Mouse (Mus musculus) CH12.LX (cell line): ENCODE results near the gene Jagn1. TPM values are rescaled to one million over a fixed set of nuclear protein-coding genes. Genes with fewer than 3 reads are reported as not detected.

Experiments used
- DNase-seq: peaks from one replicate; pipeline ENCODE4 v3.0.0-alpha.2; 2013; ENCODE audit errors: extremely low read depth
- H3K27ac ChIP-seq: 2 replicates; pipeline ENCODE4 v1.5.1; 2012; ENCODE audit warnings: low read depth, mild to moderate bottlenecking, control low read depth, moderate library complexity; ENCODE audit not compliant: insufficient read depth
- H3K27me3 ChIP-seq: replicated peaks from 2 replicates; pipeline ENCODE3; 2012; ENCODE audit warnings: inconsistent platforms
- H3K36me3 ChIP-seq, 2 experiments: replicated peaks in 1 of 2; 2 replicates each; pipeline versions ENCODE3 to v1.6.1; 2012; ENCODE audit warnings: inconsistent platforms in 1 of 2, low read length in 1 of 2, mild to moderate bottlenecking in 1 of 2, mixed read lengths in 1 of 2, moderate library complexity in 1 of 2; ENCODE audit not compliant: control insufficient read depth in 1 of 2, insufficient read depth in 1 of 2
- H3K4me1 ChIP-seq, 2 experiments: 2 replicates each; pipeline ENCODE4 v1.6.1; 2012; ENCODE audit warnings: inconsistent platforms in 1 of 2, moderate library complexity in 1 of 2; ENCODE audit not compliant: insufficient read depth in 2 of 2, control insufficient read depth in 1 of 2
- H3K4me2 ChIP-seq: 2 replicates; pipeline ENCODE4 v1.6.1; 2012; ENCODE audit warnings: low read depth, mild to moderate bottlenecking, control low read depth; ENCODE audit not compliant: poor library complexity, insufficient read depth, severe bottlenecking
- H3K4me3 ChIP-seq, 3 experiments: fragments of 150-350 bp in 1 of 3; sonication (generic) in 1 of 3; replicated peaks in 1 of 3; 2 replicates each; pipeline versions ENCODE3 to v1.5.1; 2011 to 2012; ENCODE audit warnings: low read depth in 2 of 3, low read length in 2 of 3, mild to moderate bottlenecking in 2 of 3, moderate library complexity in 2 of 3, control low read depth in 1 of 3, improper control_type of control experiment in 1 of 3, inconsistent platforms in 1 of 3, mixed read lengths in 1 of 3; ENCODE audit not compliant: poor library complexity in 1 of 3
- H3K79me2 ChIP-seq: replicated peaks from 2 replicates; pipeline ENCODE4 v1.6.1; 2012; ENCODE audit warnings: mild to moderate bottlenecking, moderate library complexity; ENCODE audit not compliant: control insufficient read depth, poor library complexity, insufficient read depth, severe bottlenecking; ENCODE audit errors: extremely low read depth
- H3K9ac ChIP-seq: 2 replicates; pipeline ENCODE4 v1.6.1; 2012; ENCODE audit warnings: low read depth, mild to moderate bottlenecking, control low read depth, moderate library complexity; ENCODE audit not compliant: insufficient read depth
- H3K9me3 ChIP-seq: replicated peaks from 2 replicates; pipeline ENCODE3; 2012; ENCODE audit warnings: low read length, inconsistent platforms, mixed read lengths
- BHLHE40 ChIP-seq: IDR thresholded peaks from 2 replicates; pipeline ENCODE4 v1.6.1; 2011; ENCODE audit warnings: mild to moderate bottlenecking, low read depth, low read length, improper control_type of control experiment
- CHD1 ChIP-seq: IDR thresholded peaks from 2 replicates; pipeline ENCODE4 v1.6.1; 2012; ENCODE audit warnings: low read depth, low read length, improper control_type of control experiment, inconsistent platforms
- CHD2 ChIP-seq: IDR thresholded peaks from 2 replicates; pipeline ENCODE4 v1.6.1; 2011; ENCODE audit warnings: low read length, improper control_type of control experiment
- E2F4 ChIP-seq: IDR thresholded peaks from 2 replicates; pipeline ENCODE4 v1.6.1; 2011; ENCODE audit warnings: low read depth, low read length, improper control_type of control experiment; ENCODE audit not compliant: insufficient replicate concordance
- EP300 ChIP-seq: IDR thresholded peaks from 2 replicates; pipeline ENCODE4 v1.6.1; 2011; ENCODE audit warnings: low read length, improper control_type of control experiment
- GABPA ChIP-seq: IDR thresholded peaks from 2 replicates; pipeline ENCODE4 v1.6.1; 2012; ENCODE audit warnings: low read depth, low read length, improper control_type of control experiment, inconsistent platforms; ENCODE audit not compliant: insufficient replicate concordance
- HCFC1 ChIP-seq: IDR thresholded peaks from 2 replicates; pipeline ENCODE4 v1.6.1; 2012; ENCODE audit warnings: low read depth, mild to moderate bottlenecking, inconsistent platforms, low read length, improper control_type of control experiment
- JUN ChIP-seq: IDR thresholded peaks from 2 replicates; pipeline ENCODE4 v1.6.1; 2011; ENCODE audit warnings: low read depth, mild to moderate bottlenecking, low read length, improper control_type of control experiment, moderate library complexity; ENCODE audit not compliant: insufficient read depth
- JUND ChIP-seq: conservative IDR thresholded peaks from 2 replicates; pipeline ENCODE4 v1.6.1; 2011; ENCODE audit warnings: low read depth, low read length, improper control_type of control experiment
- KAT2A ChIP-seq: IDR thresholded peaks from 2 replicates; pipeline ENCODE4 v1.6.1; 2012; ENCODE audit warnings: low read length, improper control_type of control experiment, inconsistent platforms; ENCODE audit not compliant: insufficient replicate concordance
- MAFK ChIP-seq: IDR thresholded peaks from 2 replicates; pipeline ENCODE4 v1.6.1; 2011; ENCODE audit warnings: low read length, improper control_type of control experiment; ENCODE audit not compliant: insufficient replicate concordance
- MAZ ChIP-seq: IDR thresholded peaks from 2 replicates; pipeline ENCODE4 v1.6.1; 2012; ENCODE audit warnings: low read depth, mild to moderate bottlenecking, inconsistent platforms, low read length, improper control_type of control experiment, moderate library complexity
- MXI1 ChIP-seq: IDR thresholded peaks from 2 replicates; pipeline ENCODE4 v1.6.1; 2011; ENCODE audit warnings: mild to moderate bottlenecking, low read depth, low read length, improper control_type of control experiment
- MYC ChIP-seq: IDR thresholded peaks from 2 replicates; pipeline ENCODE4 v1.6.1; 2011; ENCODE audit warnings: low read depth, mild to moderate bottlenecking, improper control_type of control experiment, low read length
- NELFE ChIP-seq: IDR thresholded peaks from 2 replicates; pipeline ENCODE4 v1.6.1; 2011; ENCODE audit warnings: low read depth, low read length, improper control_type of control experiment
- PAX5 ChIP-seq: IDR thresholded peaks from 2 replicates; pipeline ENCODE4 v1.6.1; 2012; ENCODE audit warnings: low read length, inconsistent platforms, mixed read lengths
- POLR2A ChIP-seq: IDR thresholded peaks from 2 replicates; pipeline ENCODE4 v1.6.1; 2011; ENCODE audit warnings: low read depth, mild to moderate bottlenecking, improper control_type of control experiment, low read length
- POLR2AphosphoS2 ChIP-seq: IDR thresholded peaks from 2 replicates; pipeline ENCODE4 v1.6.1; 2011; ENCODE audit warnings: low read depth, low read length, improper control_type of control experiment
- SMC3 ChIP-seq: IDR thresholded peaks from 2 replicates; pipeline ENCODE4 v1.6.1; 2011; ENCODE audit warnings: low read depth, low read length, improper control_type of control experiment
- UBTF ChIP-seq: IDR thresholded peaks from 2 replicates; pipeline ENCODE4 v1.6.1; 2012; ENCODE audit warnings: low read depth, mild to moderate bottlenecking, inconsistent platforms, low read length, improper control_type of control experiment, moderate library complexity
- USF2 ChIP-seq: conservative IDR thresholded peaks from 2 replicates; pipeline ENCODE4 v1.6.1; 2011; ENCODE audit warnings: low read depth, low read length, improper control_type of control experiment
- ZC3H11A ChIP-seq: IDR thresholded peaks from 2 replicates; pipeline ENCODE4 v1.6.1; 2012; ENCODE audit warnings: low read depth, mild to moderate bottlenecking, inconsistent platforms, low read length, improper control_type of control experiment
- ZKSCAN1 ChIP-seq: IDR thresholded peaks from 2 replicates; pipeline ENCODE4 v1.6.1; 2012; ENCODE audit warnings: low read depth, inconsistent platforms, low read length, improper control_type of control experiment, borderline replicate concordance
- ZNF384 ChIP-seq: IDR thresholded peaks from 2 replicates; pipeline ENCODE4 v1.6.1; 2012; ENCODE audit warnings: low read depth, low read length, improper control_type of control experiment, inconsistent platforms
- dilution Hi-C: fragments of 300-500 bp; cut with MboI; formaldehyde crosslinking; loops from 2 replicates; pipeline ENCODE4 v1.14.3; 2020; ENCODE audit warnings: low sequenced_read_pairs; ENCODE audit not compliant: extremely low pct_unique_long_range_greater_than_20kb, extremely low pct_ligation_motif_present
- in situ Hi-C: fragments of 300-500 bp; cut with MboI; formaldehyde crosslinking; loops from 3 replicates; pipeline ENCODE4 v1.14.3; 2019; ENCODE audit warnings: low sequenced_read_pairs, low pct_ligation_motif_present, low pct_unique_long_range_greater_than_20kb, mixed read lengths
- polyA plus RNA-seq: library from polyadenylated mRNA; unstranded; fragments of >175 nt; gene quantifications from 2 replicates; pipeline ENCODE4 v1.2.1, GENCODE M21; 2012; ENCODE audit warnings: low read depth; ENCODE audit not compliant: insufficient read length
- total RNA-seq, 2 experiments: library from RNA; depleted of rRNA; stranded (reverse); fragments of 300-350 nt in 1 of 2; fragments of >200 nt in 1 of 2; gene quantifications; 2 replicates each; pipeline ENCODE4 v1.2.3; 2012 to 2014

Jagn1 gene
- total and polyA plus RNA-seq, 3 experiments, result 69.2 to 106 (median 88.3) TPM

GRCm38 (mm10) chr6:113431801-113432200 lies 10.6 kb upstream of the Jagn1 start (continued):
- TF ChIP-seq MAZ, result no peak
- TF ChIP-seq JUN, result no peak
- TF ChIP-seq NELFE, result no peak
- TF ChIP-seq PAX5, result no peak
- no peak for TF ChIP-seq USF2
- TF ChIP-seq MYC, result no peak
- TF ChIP-seq EP300, result peak; percentile 47; the same call in 1 of the 2 replicates
- no peak for TF ChIP-seq KAT2A
- TF ChIP-seq ZKSCAN1, result no peak
- TF ChIP-seq CHD1, result no peak

DNA sequence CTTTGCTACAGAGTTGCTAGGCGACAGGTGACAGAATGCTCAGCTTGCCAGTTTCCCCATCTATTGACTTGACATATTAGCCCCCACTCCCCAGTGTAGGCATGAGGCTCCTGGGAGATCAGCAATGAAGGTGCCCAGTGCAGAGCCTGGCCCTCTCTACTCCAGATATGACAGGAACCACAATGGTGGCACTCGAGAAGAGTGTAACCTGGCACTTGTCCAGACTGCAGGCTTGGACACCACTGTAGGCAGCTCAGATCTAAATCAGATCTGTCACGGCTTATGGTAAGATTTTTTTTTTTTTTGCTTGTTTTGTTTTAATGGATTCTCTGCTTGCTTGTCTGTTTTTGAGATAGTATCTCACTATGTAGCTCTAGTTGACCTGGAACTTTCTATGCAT lies 8.7 kb upstream of the Jagn1 start:
- no peak overlapping the region for H3K9ac ChIP-seq
- in situ Hi-C loops, result no loop called here
- no peak for DNase-seq
- H3K4me1 ChIP-seq, result peaks cover 23 to 48% of the 10 kb centered on the region in 2 experiments
- dilution Hi-C loops, result no loop called here
- no peaks in the 10 kb centered on the region for H3K9me3 ChIP-seq
- no peaks in the 10 kb centered on the region for H3K79me2 ChIP-seq
- no peak overlapping the region for H3K4me2 ChIP-seq
- H3K27me3 ChIP-seq, result no peaks in the 10 kb centered on the region
- no peak overlapping the region for H3K4me3 ChIP-seq
- H3K27ac ChIP-seq, result no peak overlapping the region
- TF ChIP-seq CHD2 (no peak), ZC3H11A (no peak), MXI1 (no peak), GABPA (no peak), ZNF384 (no peak), HCFC1 (no peak), JUND (no peak), MAFK (no peak), POLR2AphosphoS2 (no peak), E2F4 (no peak), PAX5 (no peak), UBTF (no peak), SMC3 (no peak), POLR2A (no peak), KAT2A (no peak), BHLHE40 (no peak)
- H3K36me3 ChIP-seq, result no peaks in the 10 kb centered on the region
